Mouse (Mus musculus) testis, adult 2 months (tissue): ENCODE measurements around the gene Trem3.

Experiments
- CTCF ChIP-seq: fragments of 200-500 bp; IDR thresholded peaks from 2 replicates; pipeline ENCODE4 v1.5.1; 2012; ENCODE audit warnings: low read depth, mild to moderate bottlenecking, inconsistent platforms, low read length, moderate library complexity; ENCODE audit not compliant: control insufficient read depth, insufficient read depth, insufficient replicate concordance
- POLR2A ChIP-seq: fragments of 200-500 bp; IDR thresholded peaks from 2 replicates; pipeline ENCODE4 v1.6.1; 2012; ENCODE audit warnings: low read depth, mild to moderate bottlenecking, inconsistent platforms, low read length, moderate library complexity; ENCODE audit not compliant: control insufficient read depth

- TF ChIP-seq POLR2A (no peak), CTCF (no peak)
Measured at GRCm38 (mm10) chr17:48281739-48282085, 34.1 kb downstream of the Trem3 start.
